Mouse (Mus musculus) embryonic facial prominence, embryonic 10.5 days (tissue): ENCODE measurements around the gene Evc. TPM values are rescaled to one million over a fixed set of nuclear protein-coding genes. Genes with fewer than 3 reads are reported as not detected.
A peak's percentile ranks its signal among the peaks of the same experiment; 100 is the strongest.

Source experiments
- DNase-seq: peaks from one replicate; pipeline ENCODE4 v3.0.0-alpha.2; 2017; ENCODE audit warnings: low spot score
- H3K27ac ChIP-seq: fragments of 300-500 bp; sonication (generic); replicated peaks from 2 replicates; pipeline ENCODE4 v1.5.1; 2016; ENCODE audit warnings: mild to moderate bottlenecking
- H3K27me3 ChIP-seq: fragments of 300-500 bp; sonication (generic); replicated peaks from 2 replicates; pipeline ENCODE4 v1.6.1; 2016; ENCODE audit warnings: low read depth, mild to moderate bottlenecking; ENCODE audit not compliant: poor library complexity, severe bottlenecking
- H3K36me3 ChIP-seq: fragments of 300-500 bp; sonication (generic); replicated peaks from 2 replicates; pipeline ENCODE4 v1.6.1; 2016; ENCODE audit warnings: mild to moderate bottlenecking, moderate library complexity
- H3K4me1 ChIP-seq: fragments of 300-500 bp; sonication (generic); 2 replicates; pipeline ENCODE4 v1.6.1; 2016
- H3K4me3 ChIP-seq: fragments of 300-500 bp; sonication (generic); 2 replicates; pipeline ENCODE4 v1.5.1; 2016; ENCODE audit warnings: mild to moderate bottlenecking, moderate library complexity
- H3K9me3 ChIP-seq: fragments of 300-500 bp; sonication (generic); 2 replicates; pipeline ENCODE4 v1.6.1; 2016; ENCODE audit warnings: mild to moderate bottlenecking
- WGBS: fragments of 180-500 bp; shearing (Covaris S2); methylation state at CpG from one replicate; pipeline ENCODE4 v1.1.7; 2016; 5-methylcytosine and 5-hydroxymethylcytosine counted together
- polyA plus RNA-seq: library from polyadenylated mRNA; unstranded; fragments of >200 nt; fragmentation: Nextera tagmentation; extraction: Ambion mirVana; gene quantifications from 2 replicates; pipeline ENCODE4 v1.2.1, GENCODE M21; 2016

The Evc gene
- polyA plus RNA-seq, 1 experiment from 2014 or later, result 28.7 TPM

DNA sequence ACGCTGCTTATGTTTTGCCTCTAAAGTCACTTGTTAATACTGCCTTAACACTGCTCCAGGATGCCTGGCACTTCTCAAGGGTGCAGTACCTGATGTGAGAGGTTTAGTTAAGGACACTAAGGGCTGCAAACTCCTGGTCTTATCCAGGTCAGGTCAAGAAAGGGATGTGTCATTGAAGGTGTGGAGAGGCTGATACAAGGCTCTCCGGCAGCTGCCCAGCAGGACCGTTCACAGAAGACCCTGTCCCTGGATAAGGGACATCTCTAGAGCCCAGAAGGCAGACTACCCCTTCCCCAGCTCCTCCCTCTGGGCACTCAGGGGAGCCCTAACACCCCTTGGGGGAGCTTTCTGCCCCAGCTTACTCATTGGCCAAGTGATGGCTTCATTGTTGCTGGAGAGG, 1.0 kb upstream of the Evc start:
- peak overlapping the region; percentile 84 for H3K27ac ChIP-seq
- DNase-seq, result peak; percentile 14
- H3K4me3 ChIP-seq, result peak overlapping the region; percentile 69
- H3K9me3 ChIP-seq, result no peaks in the 10 kb centered on the region
- H3K4me1 ChIP-seq, result peaks cover 59% of the 10 kb centered on the region
- 67% methylated on average over 3 of the region's 3 CpGs for WGBS
- no peaks in the 10 kb centered on the region; the same call in 1 of the 2 replicates for H3K27me3 ChIP-seq
- peaks cover 28% of the 10 kb centered on the region for H3K36me3 ChIP-seq

DNA sequence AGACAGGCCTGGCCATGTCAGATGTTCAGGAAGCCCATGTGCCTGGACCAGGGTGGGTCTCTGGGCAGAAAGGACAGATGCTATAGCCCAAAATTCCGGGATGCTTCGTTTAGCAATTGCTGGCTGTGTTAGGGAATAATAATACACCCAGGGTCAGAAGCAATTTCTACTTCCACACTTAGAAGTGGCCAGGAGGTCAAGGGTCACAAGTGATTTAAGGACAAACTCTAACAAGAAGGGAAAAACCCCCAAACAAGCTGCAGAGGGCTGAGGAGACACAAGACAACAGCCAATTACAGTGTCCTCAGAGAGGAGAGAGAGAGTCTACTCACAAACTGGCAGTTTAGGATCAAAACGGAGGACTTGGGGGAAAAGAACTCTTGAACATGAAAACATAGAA, 1.6 kb downstream of the Evc start:
- 51% methylated on average over 3 of the region's 3 CpGs for WGBS
- Histone ChIP-seq H3K4me3 (0 out of 2 replicates have a peak overlapping the region, but pooled peaks have one; percentile 69), H3K27ac (no peak overlapping the region), H3K27me3 (no peaks in the 10 kb centered on the region; the same call in 1 of the 2 replicates), H3K36me3 (peaks cover 39% of the 10 kb centered on the region), H3K9me3 (no peaks in the 10 kb centered on the region), H3K4me1 (peaks cover 55% of the 10 kb centered on the region)
- no peak for DNase-seq

DNA sequence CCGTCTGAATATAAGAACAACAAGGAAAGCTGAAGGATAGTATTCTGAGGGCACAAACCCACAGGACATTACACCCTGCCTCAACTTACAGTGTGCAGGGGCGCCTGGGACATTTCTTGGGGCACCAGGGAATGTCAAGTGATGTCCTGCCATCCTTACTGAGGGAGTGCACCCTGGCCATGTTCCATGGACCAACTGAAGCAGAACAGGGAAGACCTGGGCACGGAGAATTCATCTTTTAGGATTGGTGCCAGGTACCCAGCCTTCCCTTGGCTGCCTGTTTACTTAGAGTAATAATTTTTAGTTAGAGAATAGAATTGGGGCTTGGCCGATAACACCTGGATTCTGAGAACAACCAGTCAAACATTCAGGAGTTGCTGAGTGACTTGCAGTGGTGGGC, 4.6 kb downstream of the Evc start:
- no peak overlapping the region for H3K4me3 ChIP-seq

DNA sequence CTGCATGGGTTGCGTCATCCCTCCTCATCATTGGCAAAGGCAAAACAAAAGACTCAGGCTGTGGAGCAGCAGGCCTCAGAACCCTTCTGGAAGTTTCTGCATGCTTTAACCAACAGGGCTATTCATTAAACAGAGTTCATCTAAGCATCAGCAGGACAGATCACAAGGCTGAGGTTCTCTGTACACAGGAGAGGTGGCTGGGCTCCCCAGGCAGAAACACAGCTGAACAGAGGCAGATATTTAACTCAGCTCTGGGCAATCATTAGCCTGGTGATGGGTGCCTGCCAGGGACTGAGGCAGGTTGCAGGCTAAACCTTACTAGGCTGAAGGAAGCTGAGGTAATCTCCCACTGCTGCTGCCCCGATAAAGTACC, 5.6 kb downstream of the Evc start:
- no peak for DNase-seq
- Histone ChIP-seq H3K4me1 (peaks cover 17% of the 10 kb centered on the region), H3K27ac (no peak overlapping the region), H3K9me3 (no peaks in the 10 kb centered on the region), H3K36me3 (peaks cover 74% of the 10 kb centered on the region), H3K27me3 (no peaks in the 10 kb centered on the region), H3K4me3 (no peak overlapping the region)
- WGBS, result 98% methylated on average over 2 of the region's 2 CpGs

More for the DNA sequence above, 4.6 kb downstream of the Evc start:
- DNase-seq, result no peak
- Histone ChIP-seq H3K9me3 (no peaks in the 10 kb centered on the region), H3K27me3 (no peaks in the 10 kb centered on the region), H3K27ac (no peak overlapping the region), H3K36me3 (peaks cover 65% of the 10 kb centered on the region), H3K4me1 (peaks cover 26% of the 10 kb centered on the region)
- 80% methylated on average over 4 of the region's 4 CpGs for WGBS

DNA sequence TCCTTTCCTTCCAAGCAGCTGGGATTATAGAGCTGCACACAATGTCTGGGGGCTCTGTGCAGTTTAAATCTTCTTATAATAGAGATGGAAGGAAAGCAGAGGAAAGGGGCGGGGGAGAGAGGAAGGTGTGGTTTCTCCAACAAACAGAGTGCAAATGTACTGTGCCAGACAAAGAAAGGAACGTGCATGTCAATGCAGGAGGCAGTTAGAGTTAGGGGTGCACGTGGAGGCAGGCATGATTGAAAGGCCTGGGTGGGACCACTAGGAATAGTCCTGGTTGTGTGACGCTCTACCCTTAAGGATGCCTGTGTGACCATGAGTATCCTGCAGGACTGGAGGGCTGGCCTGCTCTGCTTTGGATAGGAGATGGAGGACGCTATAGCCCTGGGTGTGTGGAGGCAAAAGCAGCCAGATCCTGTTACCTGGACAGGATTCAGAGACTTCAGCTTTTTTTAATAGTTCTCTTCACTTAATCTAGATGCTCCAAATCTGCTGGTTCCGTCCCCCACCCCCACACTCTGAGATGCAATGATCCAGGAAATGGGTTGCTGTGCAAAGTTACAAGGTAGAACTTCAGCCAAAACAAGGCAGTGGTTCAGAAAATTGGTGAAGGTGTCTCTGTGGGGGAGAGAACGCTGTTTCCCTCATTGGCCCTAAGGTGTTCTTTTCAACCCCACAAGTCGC, 6.1 kb downstream of the Evc start:
- Histone ChIP-seq H3K4me3 (no peak overlapping the region), H3K4me1 (peaks cover 11% of the 10 kb centered on the region), H3K9me3 (no peaks in the 10 kb centered on the region), H3K36me3 (peaks cover 79% of the 10 kb centered on the region), H3K27ac (no peak overlapping the region), H3K27me3 (no peaks in the 10 kb centered on the region)
- 89% methylated on average over 8 of the region's 8 CpGs for WGBS
- no peak for DNase-seq

GRCm38 (mm10) chr5:37326675-37327074, 10.0 kb downstream of the Evc start:
- DNase-seq, result no peak
- 88% methylated on average over 6 of the region's 6 CpGs for WGBS
- no peak overlapping the region for H3K4me3 ChIP-seq
- no peaks in the 10 kb centered on the region for H3K9me3 ChIP-seq
- H3K4me1 ChIP-seq, result no peaks in the 10 kb centered on the region
- no peaks in the 10 kb centered on the region for H3K27me3 ChIP-seq
- no peak overlapping the region for H3K27ac ChIP-seq
- H3K36me3 ChIP-seq, result peaks cover 96% of the 10 kb centered on the region

DNA sequence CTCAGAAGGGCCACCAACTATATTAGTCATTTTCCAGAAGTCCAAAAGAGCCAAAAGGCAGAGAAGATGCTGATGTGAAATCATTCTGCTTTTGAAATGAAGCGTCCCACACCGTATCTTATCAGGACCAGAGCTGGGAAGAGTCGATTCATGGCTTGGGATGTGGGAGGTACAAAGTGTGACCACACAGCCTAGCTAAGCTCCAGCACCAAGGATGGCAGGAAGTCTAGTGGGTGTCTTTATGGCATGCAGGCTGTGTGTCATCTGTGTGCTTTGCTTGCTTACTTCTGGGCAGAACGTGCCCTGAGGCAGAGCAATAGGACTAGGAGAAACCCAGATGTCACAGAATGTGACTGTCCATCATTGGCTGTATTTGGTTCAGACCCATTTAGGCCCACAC, 15.9 kb downstream of the Evc start:
- DNase-seq, result no peak
- Histone ChIP-seq H3K4me1 (no peaks in the 10 kb centered on the region), H3K9me3 (peaks cover 1% of the 10 kb centered on the region; the same call in 1 of the 2 replicates), H3K27ac (no peak overlapping the region), H3K4me3 (no peak overlapping the region), H3K27me3 (no peaks in the 10 kb centered on the region), H3K36me3 (peaks cover 100% of the 10 kb centered on the region)
- WGBS, result 93% methylated on average over 4 of the region's 4 CpGs

GRCm38 (mm10) chr5:37320174-37320573, 16.5 kb downstream of the Evc start:
- Histone ChIP-seq H3K27me3 (no peaks in the 10 kb centered on the region), H3K27ac (no peak overlapping the region), H3K4me1 (no peaks in the 10 kb centered on the region), H3K9me3 (peaks cover 7% of the 10 kb centered on the region; the same call in 1 of the 2 replicates), H3K4me3 (no peak overlapping the region), H3K36me3 (peaks cover 100% of the 10 kb centered on the region)
- WGBS, result 89% methylated on average over 3 of the region's 3 CpGs
- DNase-seq, result no peak

GRCm38 (mm10) chr5:37318715-37319114, 18.0 kb downstream of the Evc start:
- DNase-seq, result no peak
- Histone ChIP-seq H3K4me3 (no peak overlapping the region), H3K36me3 (peaks cover 100% of the 10 kb centered on the region), H3K27ac (no peak overlapping the region), H3K27me3 (no peaks in the 10 kb centered on the region), H3K9me3 (peaks cover 9% of the 10 kb centered on the region; the same call in 1 of the 2 replicates), H3K4me1 (no peaks in the 10 kb centered on the region)
- WGBS, result 94% methylated on average over 6 of the region's 6 CpGs

DNA sequence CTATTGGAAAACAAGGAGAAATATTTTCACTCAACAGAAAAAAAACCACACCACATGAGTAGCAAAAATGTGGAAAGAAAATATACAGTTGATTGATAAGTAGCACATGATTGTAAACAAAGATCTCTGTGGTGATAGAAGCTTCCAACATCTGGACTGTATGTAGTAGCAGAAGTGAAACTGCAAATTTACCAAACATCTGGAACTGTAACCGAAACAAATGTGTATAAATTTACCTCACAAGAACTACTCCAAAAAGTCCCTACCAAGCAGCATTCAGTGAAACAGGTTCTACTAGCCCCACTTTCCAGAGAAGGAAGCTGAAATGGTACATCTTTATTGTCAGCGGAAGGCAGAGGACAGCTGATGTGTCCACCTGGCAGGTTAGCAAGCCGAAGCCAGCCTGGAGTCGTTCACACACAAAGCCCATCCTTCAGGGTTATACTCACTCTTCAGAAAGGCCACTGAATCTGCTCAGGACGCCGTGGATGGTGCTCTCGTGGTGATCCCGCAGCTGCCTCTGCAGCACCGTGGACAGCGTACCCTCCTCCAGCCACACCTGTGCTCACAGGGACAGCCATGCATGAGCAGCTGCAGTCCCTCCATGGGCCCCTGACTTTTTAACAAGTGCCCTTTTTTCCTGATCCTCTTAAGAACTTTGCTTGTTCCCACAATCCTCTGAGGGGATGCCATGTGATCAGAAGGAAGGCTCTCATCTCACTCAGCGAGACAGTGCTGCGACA, 23.5 kb downstream of the Evc start:
- no peak for DNase-seq
- Histone ChIP-seq H3K9me3 (peaks cover 9% of the 10 kb centered on the region; the same call in 1 of the 2 replicates), H3K4me3 (no peak overlapping the region), H3K4me1 (no peaks in the 10 kb centered on the region), H3K27me3 (no peaks in the 10 kb centered on the region), H3K36me3 (peaks cover 96% of the 10 kb centered on the region), H3K27ac (no peak overlapping the region)
- 86% methylated on average over 12 of the region's 12 CpGs for WGBS

GRCm38 (mm10) chr5:37310026-37310425, 26.7 kb downstream of the Evc start:
- Histone ChIP-seq H3K27ac (no peak overlapping the region), H3K36me3 (peaks cover 96% of the 10 kb centered on the region), H3K27me3 (no peaks in the 10 kb centered on the region), H3K9me3 (peaks cover under 1% of the 10 kb centered on the region; the same call in 1 of the 2 replicates), H3K4me3 (no peak overlapping the region), H3K4me1 (no peaks in the 10 kb centered on the region)
- 90% methylated on average over 9 of the region's 9 CpGs for WGBS
- no peak for DNase-seq

GRCm38 (mm10) chr5:37298370-37298769, 38.3 kb downstream of the Evc start:
- 23% methylated on average over 7 of the region's 7 CpGs for WGBS
- H3K27me3 ChIP-seq, result no peaks in the 10 kb centered on the region
- peak; percentile 53 for DNase-seq

DNA sequence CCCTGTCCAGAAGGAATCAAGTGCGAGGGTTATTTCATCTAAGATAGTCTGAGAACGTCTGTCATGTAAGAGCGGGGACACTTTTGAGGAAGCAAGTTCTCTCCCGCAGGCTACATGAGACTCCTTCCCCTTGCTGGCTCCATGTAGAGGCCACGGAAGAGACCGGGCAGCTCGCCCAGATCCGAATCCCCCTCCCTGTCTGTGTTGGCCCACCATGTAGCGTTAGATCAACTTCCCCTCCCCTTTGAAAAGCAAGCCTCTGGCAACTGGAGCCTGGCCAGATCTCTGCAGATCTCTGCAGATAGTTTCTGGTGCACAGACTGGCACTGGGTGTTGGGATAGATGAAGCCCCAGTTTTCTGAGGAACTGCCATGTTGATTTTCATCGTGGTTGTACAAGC, 40.0 kb downstream of the Evc start:
- Histone ChIP-seq H3K27ac (no peak overlapping the region), H3K4me3 (no peak overlapping the region), H3K9me3 (no peaks in the 10 kb centered on the region), H3K36me3 (peaks cover 31% of the 10 kb centered on the region), H3K4me1 (no peaks in the 10 kb centered on the region), H3K27me3 (no peaks in the 10 kb centered on the region)
- DNase-seq, result no peak
- 85% methylated on average over 10 of the region's 10 CpGs for WGBS

More at GRCm38 (mm10) chr5:37298370-37298769, 38.3 kb downstream of the Evc start:
- Histone ChIP-seq H3K36me3 (peaks cover 37% of the 10 kb centered on the region), H3K27ac (no peak overlapping the region), H3K4me3 (no peak overlapping the region), H3K9me3 (no peaks in the 10 kb centered on the region), H3K4me1 (no peaks in the 10 kb centered on the region)
